Mouse (Mus musculus) gastrocnemius, postnatal 14 days (tissue): ENCODE results near the gene Gm10719. TPM values are rescaled to one million over a fixed set of nuclear protein-coding genes. Genes with fewer than 3 reads are reported as not detected.
A peak's percentile ranks its signal among the peaks of the same experiment; 100 is the strongest.
"Not testable (repeated sequence)": the region's sequence is repeated elsewhere in the genome, so short reads cannot be mapped to it uniquely, and the experiment has no call there.

Experiments used
- DNase-seq: peaks from one replicate; pipeline ENCODE4 v3.0.0; 2021; ENCODE audit warnings: mixed read lengths
- intact Hi-C: fragments of 180-260 bp; cut with DNase I; formaldehyde crosslinking; loops from one replicate; pipeline ENCODE4 v1.15.1; 2025; ENCODE audit warnings: low total_unique reads
- microRNA-seq, 2 experiments: library from miRNA; unstranded; fragments of <30 nt; microRNA quantifications; one replicate each; pipeline ENCODE4 v1.2.0; 2021
- total RNA-seq, 2 experiments: library from RNA; stranded (reverse); gene quantifications; 2 replicates each; pipeline ENCODE4 v1.2.3; 2021

The Gm10719 gene
- total RNA-seq, 2 experiments from 2014 or later, result 0.43 to 0.60 TPM

DNA sequence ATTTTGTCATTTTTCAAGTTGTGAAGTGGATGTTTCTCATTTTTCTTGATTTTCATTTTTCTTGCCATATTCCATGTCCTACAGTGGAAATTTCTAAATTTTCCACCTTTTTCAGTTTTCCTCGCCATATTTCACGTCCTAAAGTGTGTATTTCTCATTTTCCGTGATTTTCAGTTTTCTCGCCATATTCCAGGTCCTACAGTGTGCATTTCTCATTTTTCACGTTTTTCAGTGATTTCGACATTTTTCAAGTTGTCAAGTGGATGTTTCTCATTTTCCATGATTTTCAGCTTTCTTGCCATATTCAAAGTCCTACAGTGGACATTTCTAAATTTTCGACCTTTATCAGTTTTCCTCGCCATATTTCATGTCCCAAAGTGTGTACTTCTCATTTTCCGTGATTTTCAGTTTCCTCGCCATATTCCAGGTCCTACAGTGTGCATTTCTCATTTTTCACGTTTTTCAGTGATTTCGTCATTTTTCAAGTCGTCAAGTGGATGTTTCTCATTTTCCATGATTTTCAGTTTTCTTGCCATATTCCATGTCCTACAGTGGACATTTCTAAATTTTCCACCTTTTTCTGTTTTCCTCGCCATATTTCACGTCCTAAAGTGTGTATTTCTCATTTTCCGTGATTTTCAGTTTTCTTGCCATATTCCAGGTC, 6.9 kb downstream of the Gm10719 start:
- DNase-seq, result not testable (repeated sequence)

GRCm38 (mm10) chr9:3024912-3025467, 7.8 kb downstream of the Gm10719 start, which contains the start of gene Gm10717:
Gm10717 (plus strand) TSS chr9:3025417.
- intact Hi-C loops, DNase-seq: not testable (repeated sequence)

More for the DNA sequence above, 6.9 kb downstream of the Gm10719 start:
- intact Hi-C loops, result not testable (repeated sequence)

GRCm38 (mm10) chr9:3025653-3026052, 8.4 kb downstream of the Gm10719 start:
- intact Hi-C loops, result not testable (repeated sequence)
- peak; percentile 21 for DNase-seq

DNA sequence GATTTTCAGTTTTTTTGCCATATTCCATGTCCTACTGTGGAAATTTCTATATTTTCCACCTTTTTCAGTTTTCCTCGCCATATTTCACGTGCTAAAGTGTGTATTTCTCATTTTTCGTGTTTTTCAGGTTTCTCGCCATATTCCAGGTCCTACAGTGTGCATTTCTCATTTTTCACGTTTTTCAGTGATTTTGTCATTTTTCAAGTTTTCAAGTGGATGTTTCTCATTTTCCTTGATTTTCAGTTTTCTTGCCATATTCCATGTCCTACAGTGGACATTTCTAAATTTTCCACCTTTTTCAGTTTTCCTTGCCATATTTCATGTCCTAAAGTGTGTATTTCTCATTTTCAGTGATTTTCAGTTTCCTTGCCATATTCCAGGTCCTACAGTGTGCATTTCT, 8.9 kb downstream of the Gm10719 start:
- intact Hi-C loops, DNase-seq: not testable (repeated sequence)

- DNase-seq, intact Hi-C loops: not testable (repeated sequence)
Measured at GRCm38 (mm10) chr9:3026741-3027140, 9.5 kb downstream of the Gm10719 start.

- intact Hi-C loops, DNase-seq: not testable (repeated sequence)
Measured at GRCm38 (mm10) chr9:3027200-3027599, 10.0 kb downstream of the Gm10719 start.

- intact Hi-C loops, DNase-seq: not testable (repeated sequence)
Measured at GRCm38 (mm10) chr9:3029276-3030000, 12.2 kb downstream of the Gm10719 start.

DNA sequence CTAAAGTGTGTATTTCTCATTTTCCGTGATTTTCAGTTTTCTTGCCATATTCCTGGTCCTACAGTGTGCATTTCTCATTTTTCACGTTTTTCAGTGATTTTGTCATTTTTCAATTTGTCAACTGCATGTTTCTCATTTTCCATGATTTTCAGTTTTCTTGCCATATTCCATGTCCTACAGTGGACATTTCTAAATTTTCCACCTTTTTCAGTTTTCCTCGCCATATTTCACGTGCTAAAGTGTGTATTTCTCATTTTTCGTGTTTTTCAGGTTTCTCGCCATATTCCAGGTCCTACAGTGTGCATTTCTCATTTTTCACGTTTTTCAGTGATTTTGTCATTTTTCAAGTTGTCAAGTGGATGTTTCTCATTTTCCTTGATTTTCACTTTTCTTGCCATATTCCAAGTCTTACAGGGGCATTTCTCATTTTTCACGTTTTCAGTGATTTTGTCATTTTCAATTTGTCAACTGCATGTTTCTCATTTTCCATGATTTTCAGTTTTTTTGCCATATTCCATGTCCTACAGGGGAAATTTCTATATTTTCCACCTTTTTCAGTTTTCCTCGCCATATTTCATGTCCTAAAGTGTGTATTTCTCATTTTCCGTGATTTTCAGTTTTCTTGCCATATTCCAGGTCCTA, 13.6 kb downstream of the Gm10719 start:
- DNase-seq, intact Hi-C loops: not testable (repeated sequence)

GRCm38 (mm10) chr9:3034299-3034698, 17.1 kb downstream of the Gm10719 start, which contains the start of gene Gm17535:
Gm17535 (plus strand) TSS chr9:3034599.
- intact Hi-C loops, DNase-seq: not testable (repeated sequence)

GRCm38 (mm10) chr9:3036577-3036976, 19.4 kb downstream of the Gm10719 start, which contains the start of gene Gm10715:
Gm10715 (plus strand) TSS chr9:3036877.
- intact Hi-C loops, DNase-seq: not testable (repeated sequence)

DNA sequence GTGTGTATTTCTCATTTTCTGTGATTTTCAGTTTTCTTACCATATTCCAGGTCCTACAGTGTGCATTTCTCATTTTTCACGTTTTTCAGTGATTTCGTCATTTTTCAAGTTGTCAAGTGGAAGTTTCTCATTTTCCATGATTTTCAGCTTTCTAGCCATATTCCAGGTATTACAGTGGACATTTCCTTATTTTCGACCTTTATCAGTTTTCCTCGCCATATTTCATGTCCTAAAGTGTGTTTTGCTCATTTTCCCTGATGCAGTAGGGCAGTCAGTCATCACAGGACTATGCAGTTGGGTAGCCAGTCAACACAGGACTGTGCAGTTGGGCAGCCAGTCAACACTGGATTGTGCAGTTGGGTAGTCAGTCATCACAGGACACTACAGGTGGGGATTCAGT, 21.0 kb downstream of the Gm10719 start:
- DNase-seq, intact Hi-C loops: not testable (repeated sequence)

Small RNA genes lying within 50 kb of the gene (microRNA-seq; reads per million reads assigned to microRNA genes)
- 0 reads per million in 2 experiments for gene Mir101c

Other genes with a start within 250 kb of the Gm10719 start
- not detected for gene Gm10722, start 16.5 kb upstream of the Gm10719 start, total RNA-seq
- not detected for gene Gm11168, start 14.1 kb upstream of the Gm10719 start, total RNA-seq
- not detected for gene Gm10721, start 4.3 kb upstream of the Gm10719 start, total RNA-seq
- not detected for gene Gm10720, start 1.8 kb upstream of the Gm10719 start, total RNA-seq
- gene Gm10718, start 6.1 kb downstream of the Gm10719 start, total RNA-seq, result not detected
- gene Gm10717, start 8.0 kb downstream of the Gm10719 start, total RNA-seq, result not detected
- gene Gm17535, start 17.2 kb downstream of the Gm10719 start, total RNA-seq, result not detected
- gene Gm10715, start 19.5 kb downstream of the Gm10719 start, total RNA-seq, result not detected